Mouse (Mus musculus): ENCODE results near the gene Ppip5k1. TPM values are rescaled to one million over a fixed set of nuclear protein-coding genes. Genes with fewer than 3 reads are reported as not detected.
A peak's percentile ranks its signal among the peaks of the same experiment; 100 is the strongest.

Ppip5k1 gene
- total and polyA plus RNA-seq, 2 experiments, result 2.6 to 4.3 TPM

DNA sequence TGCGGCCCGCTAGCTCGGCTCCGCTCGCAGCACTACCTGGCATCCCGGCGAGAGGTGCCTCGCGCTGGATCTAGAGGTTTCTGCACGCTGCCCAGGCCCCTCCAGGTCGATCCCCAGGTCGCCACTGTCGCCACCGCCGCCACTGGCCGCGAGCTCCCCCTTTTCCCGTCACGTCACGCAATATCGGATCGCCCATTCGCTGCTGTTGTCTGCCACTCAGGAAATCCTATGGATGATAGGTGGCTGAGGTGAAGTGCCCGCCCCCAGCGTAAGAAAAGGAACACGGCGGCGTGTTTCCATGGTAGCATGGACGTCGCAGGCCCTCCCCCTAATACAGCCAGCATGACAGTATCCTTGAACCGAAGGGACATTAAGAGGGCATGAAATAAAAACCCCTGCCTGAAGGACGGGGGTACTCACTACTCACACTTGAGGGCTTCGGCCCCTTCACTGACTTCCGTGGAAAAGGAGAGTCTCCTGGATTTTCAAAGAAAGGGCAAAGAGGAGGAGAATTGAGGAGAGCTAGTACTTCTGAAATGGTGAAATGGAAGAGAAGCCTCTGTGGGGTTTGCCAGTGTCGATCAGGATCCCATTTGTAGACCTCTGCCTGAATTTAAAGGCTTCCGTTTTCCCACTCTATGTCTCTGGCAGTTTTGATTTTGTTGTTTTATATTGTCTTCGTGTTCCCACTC, 83.8 kb downstream of the Ppip5k1 start, which contains the start of gene Trp53bp1:
Trp53bp1 (minus strand) TSS at position 172 of the 692 bp plus-strand sequence.
- peak; percentile 83 for DNase-seq (ENCODE audit: extremely low read depth, low read depth, low spot score)
- Histone ChIP-seq H3K36me3 (ENCODE audit: control insufficient read depth, insufficient read depth, low read length) (peaks cover 5% of the 10 kb centered on the region; the same call in 1 of the 2 replicates), H3K4me3 (ENCODE audit: insufficient read depth, low read depth, low read length) (peak within 1 kb of the TSS; percentile 92), H3K27me3 (ENCODE audit: control insufficient read depth, insufficient read depth, low read length) (no peaks in the 10 kb centered on the region), H3K9ac (ENCODE audit: low read depth, low read length) (peak within 1 kb of the TSS; percentile 84), H3K4me1 (ENCODE audit: control insufficient read depth, insufficient read depth, low read length) (no peaks in the 10 kb centered on the region), H3K27ac (replicated peaks; ENCODE audit: insufficient read depth, low read depth, low read length) (peak within 1 kb of the TSS; percentile 53; the same call in 1 of the 2 replicates), H3K79me2 (ENCODE audit: control insufficient read depth, insufficient read depth, low read length) (peaks cover 7% of the 10 kb centered on the region; the same call in 1 of the 2 replicates)
- WGBS, result 3% methylated on average over 37 of the region's 37 CpGs
- no peak for TF ChIP-seq CTCF (IDR thresholded peaks at IDR 0.05; ENCODE audit: low read depth, low read length)
- no peak for TF ChIP-seq POLR2A (IDR thresholded peaks at IDR 0.05; ENCODE audit: extremely low read depth, insufficient read depth, low read length)

DNA sequence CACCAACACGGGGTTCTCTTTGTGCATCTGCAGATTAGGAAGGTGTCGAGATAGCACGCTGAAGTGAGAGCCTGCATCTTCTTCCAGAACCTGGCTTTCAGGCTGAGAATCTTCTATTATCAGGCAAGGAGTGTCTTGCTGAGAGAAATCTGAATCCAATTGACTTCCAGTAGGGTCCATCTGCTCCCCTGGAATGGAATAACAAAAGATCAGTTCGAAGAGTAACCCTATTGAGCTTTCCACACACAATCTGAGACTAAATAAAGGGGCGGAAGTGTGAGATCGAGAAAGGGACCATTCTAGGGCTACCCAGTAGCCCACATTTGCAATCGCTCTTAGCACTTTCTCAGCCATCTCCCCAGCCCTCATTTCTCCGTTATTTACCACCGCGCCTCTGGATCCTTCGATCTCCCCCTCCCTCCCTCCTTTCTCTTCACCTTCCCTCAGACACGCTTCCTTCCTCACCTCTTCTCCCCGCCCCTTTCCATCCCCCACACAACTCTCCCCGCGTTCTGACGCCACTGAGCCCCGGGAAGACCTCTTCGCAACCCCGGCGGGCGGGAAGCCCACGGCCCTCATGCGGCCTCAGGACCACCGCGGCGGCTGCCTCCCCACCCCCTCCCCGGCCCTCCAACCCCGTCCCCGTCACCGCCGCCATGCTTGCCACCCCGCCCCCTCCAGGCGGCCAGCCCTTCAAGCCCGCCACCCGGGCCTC, 84.5 kb downstream of the Ppip5k1 start:
- Histone ChIP-seq H3K79me2 (ENCODE audit: control insufficient read depth, insufficient read depth, low read length) (peaks cover 7% of the 10 kb centered on the region; the same call in 1 of the 2 replicates), H3K9ac (ENCODE audit: low read depth, low read length) (peak overlapping the region; percentile 84), H3K4me1 (ENCODE audit: control insufficient read depth, insufficient read depth, low read length) (no peaks in the 10 kb centered on the region), H3K27ac (replicated peaks; ENCODE audit: insufficient read depth, low read depth, low read length) (peak overlapping the region; percentile 53; the same call in 1 of the 2 replicates), H3K27me3 (ENCODE audit: control insufficient read depth, insufficient read depth, low read length) (no peaks in the 10 kb centered on the region), H3K36me3 (ENCODE audit: control insufficient read depth, insufficient read depth, low read length) (peaks cover 5% of the 10 kb centered on the region; the same call in 1 of the 2 replicates), H3K4me3 (ENCODE audit: insufficient read depth, low read depth, low read length) (peak overlapping the region; percentile 92)
- TF ChIP-seq POLR2A (IDR thresholded peaks at IDR 0.05; ENCODE audit: extremely low read depth, insufficient read depth, low read length) (no peak), CTCF (IDR thresholded peaks at IDR 0.05; ENCODE audit: low read depth, low read length) (no peak)
- WGBS, result 4% methylated on average over 34 of the region's 35 CpGs
- peak; percentile 8 for DNase-seq (ENCODE audit: extremely low read depth, low read depth, low spot score)

- no peaks in the 10 kb centered on the region for H3K27me3 ChIP-seq (ENCODE audit: control insufficient read depth, insufficient read depth, low read length)
- no peak overlapping the region for H3K4me3 ChIP-seq (ENCODE audit: insufficient read depth, low read depth, low read length)
- H3K27ac ChIP-seq (replicated peaks; ENCODE audit: insufficient read depth, low read depth, low read length), result no peak overlapping the region
- no peaks in the 10 kb centered on the region for H3K4me1 ChIP-seq (ENCODE audit: control insufficient read depth, insufficient read depth, low read length)
- peaks cover 5% of the 10 kb centered on the region; the same call in 1 of the 2 replicates for H3K36me3 ChIP-seq (ENCODE audit: control insufficient read depth, insufficient read depth, low read length)
- no peak overlapping the region for H3K9ac ChIP-seq (ENCODE audit: low read depth, low read length)
- WGBS, result 49% methylated on average over 8 of the region's 8 CpGs
- H3K79me2 ChIP-seq (ENCODE audit: control insufficient read depth, insufficient read depth, low read length), result peaks cover 7% of the 10 kb centered on the region; the same call in 1 of the 2 replicates
- no peak for DNase-seq (ENCODE audit: extremely low read depth, low read depth, low spot score)
- TF ChIP-seq CTCF (IDR thresholded peaks at IDR 0.05; ENCODE audit: low read depth, low read length) (no peak), POLR2A (IDR thresholded peaks at IDR 0.05; ENCODE audit: extremely low read depth, insufficient read depth, low read length) (no peak)
These were observed 86.8 kb downstream of the Ppip5k1 start for GRCm38 (mm10) chr2:121268446-121268845.

Other genes with a start within 250 kb of the Ppip5k1 start
- 0.09 TPM in 1 of 2 replicates, not detected in the other for gene Tgm7, start 245.6 kb downstream of the Ppip5k1 start, total RNA-seq (2014; rRNA removed)
- gene Tgm7, start 245.6 kb downstream of the Ppip5k1 start, polyA plus RNA-seq (2012; rRNA removed), result 0.05 TPM in 1 of 2 replicates, not detected in the other
- 10.0 and 12.6 TPM in 2 replicates for gene Adal, start 215.0 kb downstream of the Ppip5k1 start, total RNA-seq (2014; rRNA removed)
- 7.1 and 8.0 TPM in 2 replicates for gene Adal, start 215.0 kb downstream of the Ppip5k1 start, polyA plus RNA-seq (2012; rRNA removed)
- 5.2 and 6.5 TPM in 2 replicates for gene Lcmt2, start 214.7 kb downstream of the Ppip5k1 start, total RNA-seq (2014; rRNA removed)
- gene Lcmt2, start 214.7 kb downstream of the Ppip5k1 start, polyA plus RNA-seq (2012; rRNA removed), result 9.1 and 9.9 TPM in 2 replicates
- 15.9 and 16.8 TPM in 2 replicates for gene Tubgcp4, start 184.7 kb downstream of the Ppip5k1 start, total RNA-seq (2014; rRNA removed)
- 19.1 and 20.2 TPM in 2 replicates for gene Tubgcp4, start 184.7 kb downstream of the Ppip5k1 start, polyA plus RNA-seq (2012; rRNA removed)
- gene Zscan29, start 184.3 kb downstream of the Ppip5k1 start, total RNA-seq (2014; rRNA removed), result 5.4 and 5.9 TPM in 2 replicates
- 2.0 and 2.8 TPM in 2 replicates for gene Zscan29, start 184.3 kb downstream of the Ppip5k1 start, polyA plus RNA-seq (2012; rRNA removed)
- 9.1 and 9.5 TPM in 2 replicates for gene Trp53bp1, start 84.0 kb downstream of the Ppip5k1 start, total RNA-seq (2014; rRNA removed)
- gene Trp53bp1, start 84.0 kb downstream of the Ppip5k1 start, polyA plus RNA-seq (2012; rRNA removed), result 5.7 and 6.8 TPM in 2 replicates
- gene Map1a, start 65.8 kb downstream of the Ppip5k1 start, total RNA-seq (2014; rRNA removed), result under 0.01 and 0.13 TPM in 2 replicates
- 0.22 and 0.44 TPM in 2 replicates for gene Map1a, start 65.8 kb downstream of the Ppip5k1 start, polyA plus RNA-seq (2012; rRNA removed)
- gene Ckmt1, start 2.3 kb upstream of the Ppip5k1 start, total RNA-seq (2014; rRNA removed), result 2.0 TPM in 1 of 2 replicates, not detected in the other
- 0.73 and 1.2 TPM in 2 replicates for gene Ckmt1, start 2.3 kb upstream of the Ppip5k1 start, polyA plus RNA-seq (2012; rRNA removed)
- gene Strc, start 31.8 kb upstream of the Ppip5k1 start, total RNA-seq (2014; rRNA removed), result not detected in 2 replicates
- gene Strc, start 31.8 kb upstream of the Ppip5k1 start, polyA plus RNA-seq (2012; rRNA removed), result not detected in 2 replicates
- 193 and 226 TPM in 2 replicates for gene Pdia3, start 58.4 kb upstream of the Ppip5k1 start, total RNA-seq (2014; rRNA removed)
- gene Pdia3, start 58.4 kb upstream of the Ppip5k1 start, polyA plus RNA-seq (2012; rRNA removed), result 412 and 434 TPM in 2 replicates
- gene Catsper2, start 58.4 kb upstream of the Ppip5k1 start, total RNA-seq (2014; rRNA removed), result 1.3 and 2.9 TPM in 2 replicates
- 1.3 and 2.5 TPM in 2 replicates for gene Catsper2, start 58.4 kb upstream of the Ppip5k1 start, polyA plus RNA-seq (2012; rRNA removed)
- 3.2 and 6.0 TPM in 2 replicates for gene Ell3, start 88.9 kb upstream of the Ppip5k1 start, total RNA-seq (2014; rRNA removed)
- gene Ell3, start 88.9 kb upstream of the Ppip5k1 start, polyA plus RNA-seq (2012; rRNA removed), result 1.9 and 2.2 TPM in 2 replicates
- gene Serf2, start 93.8 kb upstream of the Ppip5k1 start, total RNA-seq (2014; rRNA removed), result 56.6 and 81.7 TPM in 2 replicates
- 200 and 211 TPM in 2 replicates for gene Serf2, start 93.8 kb upstream of the Ppip5k1 start, polyA plus RNA-seq (2012; rRNA removed)
- 21.1 and 27.4 TPM in 2 replicates for gene Hypk, start 97.9 kb upstream of the Ppip5k1 start, total RNA-seq (2014; rRNA removed)
- 3.5 and 4.8 TPM in 2 replicates for gene Hypk, start 97.9 kb upstream of the Ppip5k1 start, polyA plus RNA-seq (2012; rRNA removed)
- gene Serinc4, start 101.4 kb upstream of the Ppip5k1 start, total RNA-seq (2014; rRNA removed), result not detected in 2 replicates
- 0.11 TPM in 2 replicates for gene Serinc4, start 101.4 kb upstream of the Ppip5k1 start, polyA plus RNA-seq (2012; rRNA removed)
- 7.4 and 9.0 TPM in 2 replicates for gene Mfap1b, start 118.7 kb upstream of the Ppip5k1 start, total RNA-seq (2014; rRNA removed)
- gene Mfap1b, start 118.7 kb upstream of the Ppip5k1 start, polyA plus RNA-seq (2012; rRNA removed), result 1.4 and 1.7 TPM in 2 replicates
- 6.6 and 9.7 TPM in 2 replicates for gene Mfap1a, start 151.3 kb upstream of the Ppip5k1 start, total RNA-seq (2014; rRNA removed)
- 1.2 TPM in 2 replicates for gene Mfap1a, start 151.3 kb upstream of the Ppip5k1 start, polyA plus RNA-seq (2012; rRNA removed)
- gene Wdr76, start 151.3 kb upstream of the Ppip5k1 start, total RNA-seq (2014; rRNA removed), result 1.5 and 2.1 TPM in 2 replicates
- gene Wdr76, start 151.3 kb upstream of the Ppip5k1 start, polyA plus RNA-seq (2012; rRNA removed), result 0.70 and 1.2 TPM in 2 replicates